Mouse (Mus musculus) MEL-GATA-1-ER (cell line): ENCODE measurements at regions not wholly inside any gene's neighbourhood (a gene's known extent, or its start where the extent isn't known, plus 50 kb on each side); places are given as distances from the start of the nearest gene placed in this dataset.
"Not testable (repeated sequence)": the region's sequence is repeated elsewhere in the genome, so short reads cannot be mapped to it uniquely, and the experiment has no call there.

Experiments used
- DNase-seq: peaks from one replicate; pipeline ENCODE4 v3.0.0-alpha.2; 2012; ENCODE audit warnings: low read depth; ENCODE audit errors: extremely low read depth

GRCm38 (mm10) chr9:86081873-86082272 lies 239.7 kb downstream of the Tpbg start:
- DNase-seq, result no peak

DNA sequence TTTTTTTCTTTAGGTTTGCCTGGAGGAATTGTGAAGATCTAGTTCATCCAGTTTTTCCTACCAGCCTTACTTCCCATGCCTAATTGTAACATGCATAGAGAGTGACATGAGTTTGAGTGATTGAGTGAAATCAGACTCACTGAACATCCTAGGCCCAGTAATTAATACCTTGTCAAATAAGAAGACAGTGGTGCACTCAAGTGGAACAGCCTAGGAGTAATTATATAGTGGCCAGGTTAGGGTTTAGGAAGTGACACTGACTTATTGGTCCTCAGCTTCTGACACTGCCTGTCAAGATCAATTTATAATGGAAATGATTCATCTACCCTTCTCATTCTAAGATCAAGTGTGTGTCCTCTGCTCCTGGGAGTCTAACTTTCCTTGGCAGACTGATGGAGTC lies 250.8 kb downstream of the Tpbg start:
- no peak for DNase-seq

- DNase-seq, result no peak
Observed at GRCm38 (mm10) chr9:86095460-86095859, 253.3 kb downstream of the Tpbg start.

- no peak for DNase-seq
Observed at GRCm38 (mm10) chr9:86096246-86096645, 254.1 kb downstream of the Tpbg start.

DNA sequence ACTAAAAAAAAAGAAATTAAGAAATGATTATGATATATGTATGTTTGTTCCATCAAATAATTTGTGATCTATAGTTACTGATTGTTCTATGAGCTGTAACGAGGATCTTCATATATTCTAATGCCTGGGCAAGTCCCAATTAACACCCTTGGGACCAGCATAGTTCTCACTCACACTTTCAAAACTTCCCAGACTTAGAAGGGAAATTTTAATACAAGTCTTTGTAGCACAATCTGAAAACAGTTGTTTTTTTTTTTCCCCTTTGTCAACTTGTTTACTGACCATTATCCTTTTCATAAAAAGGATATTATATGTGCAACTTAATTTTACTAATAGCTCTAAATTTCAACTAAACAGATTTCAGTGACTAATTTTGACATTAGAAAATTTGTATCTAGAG lies 257.1 kb downstream of the Tpbg start:
- DNase-seq, result no peak

GRCm38 (mm10) chr9:86101360-86102086 lies 259.3 kb downstream of the Tpbg start:
- no peak for DNase-seq

DNA sequence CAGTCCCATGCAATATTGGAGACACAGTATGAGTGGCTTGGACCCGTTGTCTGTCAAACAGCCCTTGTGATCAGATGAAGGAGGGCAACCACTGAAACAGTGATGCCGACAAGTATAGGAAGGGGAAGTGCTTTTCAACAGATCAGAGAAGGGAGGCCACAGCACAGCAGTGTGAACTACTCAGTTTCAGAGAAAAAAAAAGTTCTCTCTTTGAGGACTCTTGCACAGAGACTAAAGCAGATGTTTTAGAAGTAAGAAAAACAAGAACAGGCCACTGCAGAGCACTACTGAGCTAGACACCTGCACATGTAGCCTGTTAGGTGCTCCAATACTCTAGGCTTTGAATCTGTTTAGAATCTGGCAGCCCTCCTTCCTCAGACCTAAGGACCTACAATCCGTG lies 261.4 kb downstream of the Tpbg start:
- DNase-seq, result no peak

DNA sequence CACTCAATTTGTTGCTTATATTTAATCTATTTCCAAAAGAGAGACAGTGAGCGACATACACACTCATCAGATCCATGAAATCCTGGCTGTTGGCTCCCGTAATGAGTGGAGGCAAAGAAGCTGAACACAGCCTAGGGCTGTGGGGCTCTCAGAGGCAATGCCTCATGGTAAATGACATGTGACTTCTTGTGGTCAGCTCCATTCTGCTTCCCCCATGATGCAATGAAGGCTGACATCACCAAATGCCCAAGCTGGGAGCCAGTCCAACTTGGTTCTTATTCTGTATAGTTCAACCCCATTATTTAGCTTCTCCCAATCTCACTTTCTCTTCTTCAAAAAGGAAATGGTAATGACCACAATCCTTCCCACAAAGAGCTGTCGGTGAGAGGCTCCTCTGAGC lies 262.5 kb downstream of the Tpbg start:
- DNase-seq, result no peak

DNA sequence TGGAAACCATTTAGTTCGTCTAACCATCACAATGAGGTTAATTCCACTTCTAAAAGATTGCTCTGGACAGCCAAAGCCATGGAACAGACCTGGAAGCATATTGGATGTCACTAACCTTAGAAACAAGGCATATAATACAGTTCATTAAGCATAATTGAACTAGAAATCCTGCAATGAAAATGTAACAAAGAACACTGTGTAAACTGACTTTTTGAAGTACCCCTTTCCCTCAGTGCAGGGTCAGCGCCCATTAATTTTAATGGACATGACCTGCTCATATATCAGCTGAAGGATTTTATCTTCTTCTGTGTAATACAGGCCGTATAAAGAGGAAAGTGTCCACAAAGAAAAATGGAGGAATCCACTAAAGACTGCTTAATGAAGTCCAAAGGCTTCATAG lies 263.7 kb downstream of the Tpbg start:
- DNase-seq, result no peak

- no peak for DNase-seq
Observed at GRCm38 (mm10) chr9:86109906-86110305, 267.7 kb downstream of the Tpbg start.

DNA sequence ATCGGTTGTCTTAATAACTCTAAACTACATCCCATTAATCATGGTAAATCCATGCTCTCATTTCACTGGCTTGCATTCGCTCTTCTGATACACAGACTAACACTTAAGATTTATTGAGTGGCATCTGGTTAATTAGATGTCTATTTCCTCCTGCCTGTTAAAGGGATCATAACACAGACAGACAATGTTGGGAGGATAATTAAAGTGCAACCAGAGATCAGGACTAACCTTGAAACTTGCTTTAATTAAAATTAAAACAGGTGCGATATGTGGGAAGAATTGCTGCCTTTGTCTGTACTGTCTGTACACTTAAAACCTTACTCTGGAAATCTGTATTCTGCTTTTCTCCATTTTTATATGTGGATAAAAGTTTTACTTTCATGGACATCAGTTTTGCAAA lies 277.2 kb downstream of the Tpbg start:
- DNase-seq, result no peak

GRCm38 (mm10) chr9:86135617-86136016 lies 293.4 kb downstream of the Tpbg start:
- DNase-seq, result not testable (repeated sequence)

- no peak for DNase-seq
Observed at GRCm38 (mm10) chr9:86145903-86146302, 303.7 kb downstream of the Tpbg start.

DNA sequence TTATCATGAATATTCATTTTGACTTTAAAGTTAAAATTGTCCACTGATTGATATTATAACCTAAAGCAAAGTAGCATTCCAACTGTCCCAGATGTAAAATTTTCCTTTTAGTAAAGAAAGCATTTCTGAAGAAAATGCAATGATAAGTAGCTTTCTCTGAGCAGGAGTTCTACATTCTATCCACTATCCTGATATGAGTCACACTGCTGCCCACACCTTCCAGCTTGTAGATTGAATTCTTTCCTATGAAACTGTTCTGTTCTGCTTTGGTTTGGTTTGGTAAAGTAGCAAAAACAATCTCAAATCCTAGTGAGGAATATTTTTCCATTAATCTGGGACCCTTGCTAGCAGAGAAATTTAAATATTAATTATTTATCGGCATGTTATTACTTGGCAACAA lies 304.4 kb downstream of the Ube2cbp start:
- no peak for DNase-seq

DNA sequence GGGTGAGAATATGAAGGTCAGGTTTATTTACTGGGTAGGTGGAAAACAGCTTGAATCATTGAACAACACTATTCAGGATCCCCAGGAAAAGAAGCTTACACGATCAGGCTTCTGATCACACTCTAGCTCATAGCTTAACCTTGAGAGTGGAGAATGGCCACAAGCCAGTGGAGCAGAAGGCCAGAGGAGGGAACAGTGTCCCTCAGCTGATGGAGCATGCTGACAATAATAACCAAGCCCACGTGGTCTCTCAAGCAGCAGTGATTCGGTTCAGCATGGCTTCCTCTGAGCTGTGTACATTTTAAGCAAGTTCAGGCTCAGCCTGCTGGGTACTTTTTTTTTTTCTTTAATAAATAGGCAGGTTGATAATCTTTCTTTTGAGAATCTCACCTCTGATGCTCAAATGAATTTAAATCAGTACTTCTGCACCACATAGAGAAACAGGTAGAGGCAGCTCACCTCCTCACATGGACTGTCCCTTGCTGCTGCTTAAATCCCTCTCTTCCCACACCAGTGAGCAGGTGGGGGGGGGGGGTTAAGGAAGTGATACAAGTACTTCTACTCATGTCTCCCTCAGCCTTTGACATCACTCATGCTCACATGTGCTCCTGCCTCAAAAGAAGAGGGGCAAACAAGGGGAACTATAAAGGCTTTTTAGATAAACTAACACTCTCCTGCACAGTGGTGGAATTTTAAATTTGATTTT lies 298.2 kb downstream of the Ube2cbp start:
- no peak for DNase-seq

GRCm38 (mm10) chr9:86170756-86171155 lies 294.0 kb downstream of the Ube2cbp start:
- no peak for DNase-seq

GRCm38 (mm10) chr9:86186751-86187747 lies 277.7 kb downstream of the Ube2cbp start:
- DNase-seq, result no peak

DNA sequence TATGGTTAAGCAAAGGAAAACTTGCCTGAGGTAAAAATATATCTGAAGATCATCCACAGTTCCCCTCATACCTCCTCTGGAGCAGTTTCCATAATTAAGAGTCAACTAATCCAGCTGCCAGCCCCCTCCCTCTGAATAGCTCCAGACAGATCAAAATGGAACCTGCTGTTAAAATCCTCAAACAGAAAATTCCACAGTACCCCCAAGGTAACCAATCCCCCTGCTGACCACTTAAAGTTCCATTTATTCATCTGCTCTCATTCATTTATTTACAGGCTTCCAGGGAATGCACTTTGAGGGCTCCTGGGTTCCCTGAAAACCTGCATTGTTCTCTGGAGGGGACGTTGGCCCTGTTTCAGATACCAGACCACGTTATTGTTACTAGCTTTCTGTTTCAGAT lies 275.9 kb downstream of the Ube2cbp start:
- DNase-seq, result no peak

GRCm38 (mm10) chr9:86205041-86205440 lies 259.7 kb downstream of the Ube2cbp start:
- no peak for DNase-seq

GRCm38 (mm10) chr9:86208334-86208925 lies 256.3 kb downstream of the Ube2cbp start:
- no peak for DNase-seq

GRCm38 (mm10) chr9:86211267-86211666 lies 253.5 kb downstream of the Ube2cbp start:
- no peak for DNase-seq
